Mouse (Mus musculus): ENCODE measurements around the gene Zfp36. TPM values are rescaled to one million over a fixed set of nuclear protein-coding genes. Genes with fewer than 3 reads are reported as not detected.

Gene Zfp36
- polyA plus RNA-seq, 1 experiment from 2014 or later, result 37.3 TPM

GRCm38 (mm10) chr7:28372251-28373108 is 7.6 kb downstream of the Zfp36 start, which contains the start of gene Plekhg2:
Gene Plekhg2, minus strand, starts transcription at chr7:28372599.
- peak; percentile 83 for ATAC-seq
- no peaks in the 10 kb centered on the region for H3K9me3 ChIP-seq (ENCODE audit: control insufficient read depth, low read length)
- peak within 1 kb of the TSS; percentile 95 for H3K9ac ChIP-seq (ENCODE audit: low read depth, low read length)
- no peaks in the 10 kb centered on the region for H3K27me3 ChIP-seq (replicated peaks; ENCODE audit: control insufficient read depth, insufficient read depth, low read length)
- peak within 1 kb of the TSS; percentile 83 for H3K4me3 ChIP-seq (ENCODE audit: low read length)
- under 1% methylated on average over 66 of the region's 66 CpGs for WGBS
- H3K27ac ChIP-seq (ENCODE audit: low read length), result peak within 1 kb of the TSS; percentile 95
- H3K4me1 ChIP-seq (ENCODE audit: control insufficient read depth, insufficient read depth, low read length), result peaks cover 30% of the 10 kb centered on the region
- peaks cover 5% of the 10 kb centered on the region for H3K36me3 ChIP-seq (ENCODE audit: control insufficient read depth, insufficient read depth, low read length)
- H3K4me2 ChIP-seq (ENCODE audit: low read depth, low read length), result peak within 1 kb of the TSS; percentile 88

GRCm38 (mm10) chr7:28371514-28371989 is 8.5 kb downstream of the Zfp36 start:
- peak overlapping the region; percentile 95 for H3K27ac ChIP-seq (ENCODE audit: low read length)
- 0% methylated on average over 39 of the region's 43 CpGs for WGBS
- peak overlapping the region; percentile 83 for H3K4me3 ChIP-seq (ENCODE audit: low read length)
- H3K4me2 ChIP-seq (ENCODE audit: low read depth, low read length), result peak overlapping the region; percentile 88
- ATAC-seq, result no peak
- no peaks in the 10 kb centered on the region for H3K27me3 ChIP-seq (replicated peaks; ENCODE audit: control insufficient read depth, insufficient read depth, low read length)
- H3K4me1 ChIP-seq (ENCODE audit: control insufficient read depth, insufficient read depth, low read length), result peaks cover 28% of the 10 kb centered on the region
- peak overlapping the region; percentile 95 for H3K9ac ChIP-seq (ENCODE audit: low read depth, low read length)
- H3K9me3 ChIP-seq (ENCODE audit: control insufficient read depth, low read length), result no peaks in the 10 kb centered on the region
- H3K36me3 ChIP-seq (ENCODE audit: control insufficient read depth, insufficient read depth, low read length), result peaks cover 7% of the 10 kb centered on the region

DNA sequence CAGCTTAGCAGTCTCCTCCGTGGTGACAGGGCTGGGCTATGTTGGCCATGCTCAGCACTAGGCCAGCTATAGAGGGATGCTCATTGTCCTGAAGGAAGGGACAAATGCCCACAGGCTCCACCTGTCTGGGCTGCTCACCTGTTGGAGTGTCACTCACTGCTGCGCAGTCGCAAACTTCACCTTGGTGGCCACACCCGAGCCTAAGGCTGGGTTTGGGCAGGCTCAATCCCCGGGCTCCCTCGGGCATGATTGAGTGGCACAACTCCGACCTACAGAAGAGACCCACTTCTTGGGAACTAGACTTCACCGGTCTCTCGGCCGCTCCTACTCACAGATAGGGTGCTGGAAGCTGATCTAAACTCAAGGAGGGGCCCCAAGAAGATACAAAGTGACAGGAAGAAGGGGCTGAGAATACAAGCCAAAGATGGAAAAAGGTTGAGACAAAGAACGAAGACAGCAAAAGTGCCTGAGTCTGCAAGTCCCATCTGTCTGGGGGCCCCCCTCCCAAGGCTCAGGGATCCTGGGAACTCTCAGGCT is 9.0 kb downstream of the Zfp36 start:
- no peak for ATAC-seq
- H3K4me2 ChIP-seq (ENCODE audit: low read depth, low read length), result peak overlapping the region; percentile 88
- H3K9me3 ChIP-seq (ENCODE audit: control insufficient read depth, low read length), result no peaks in the 10 kb centered on the region
- no peaks in the 10 kb centered on the region for H3K27me3 ChIP-seq (replicated peaks; ENCODE audit: control insufficient read depth, insufficient read depth, low read length)
- peaks cover 28% of the 10 kb centered on the region for H3K4me1 ChIP-seq (ENCODE audit: control insufficient read depth, insufficient read depth, low read length)
- 2% methylated on average over 11 of the region's 11 CpGs for WGBS
- peak overlapping the region; percentile 83 for H3K4me3 ChIP-seq (ENCODE audit: low read length)
- H3K36me3 ChIP-seq (ENCODE audit: control insufficient read depth, insufficient read depth, low read length), result peaks cover 7% of the 10 kb centered on the region
- H3K27ac ChIP-seq (ENCODE audit: low read length), result peak overlapping the region; percentile 95
- H3K9ac ChIP-seq (ENCODE audit: low read depth, low read length), result peak overlapping the region; percentile 95

DNA sequence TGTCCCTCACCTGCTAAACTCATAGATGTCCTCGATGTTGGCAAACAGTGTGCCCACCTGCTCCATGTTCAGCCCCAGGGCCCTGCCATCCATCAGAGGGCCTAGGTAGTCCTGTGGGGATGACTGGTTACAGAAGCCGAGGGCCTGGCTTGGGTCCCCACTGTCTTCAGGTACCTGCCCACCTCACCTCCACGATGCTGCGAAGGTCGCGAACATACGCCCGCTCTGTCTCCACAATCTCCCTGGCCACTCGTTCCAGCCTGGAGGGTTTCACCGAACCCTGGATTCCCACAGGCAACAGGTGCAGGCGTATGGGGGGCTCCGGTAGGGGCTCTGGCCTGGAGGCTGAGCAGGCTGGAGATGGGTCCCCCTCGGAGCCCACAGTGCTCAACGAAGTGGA is 10.0 kb downstream of the Zfp36 start:
- Histone ChIP-seq H3K4me1 (ENCODE audit: control insufficient read depth, insufficient read depth, low read length) (peaks cover 28% of the 10 kb centered on the region), H3K9me3 (ENCODE audit: control insufficient read depth, low read length) (no peaks in the 10 kb centered on the region), H3K9ac (ENCODE audit: low read depth, low read length) (peak overlapping the region; percentile 95), H3K4me2 (ENCODE audit: low read depth, low read length) (peak overlapping the region; percentile 88), H3K27me3 (replicated peaks; ENCODE audit: control insufficient read depth, insufficient read depth, low read length) (no peaks in the 10 kb centered on the region), H3K27ac (ENCODE audit: low read length) (no peak overlapping the region), H3K4me3 (ENCODE audit: low read length) (peak overlapping the region; percentile 83), H3K36me3 (ENCODE audit: control insufficient read depth, insufficient read depth, low read length) (peaks cover 9% of the 10 kb centered on the region)
- WGBS, result 88% methylated on average over 14 of the region's 14 CpGs
- ATAC-seq, result no peak

- WGBS, result 92% methylated on average over 16 of the region's 16 CpGs
Measured at GRCm38 (mm10) chr7:28368276-28368920, 11.7 kb downstream of the Zfp36 start.

DNA sequence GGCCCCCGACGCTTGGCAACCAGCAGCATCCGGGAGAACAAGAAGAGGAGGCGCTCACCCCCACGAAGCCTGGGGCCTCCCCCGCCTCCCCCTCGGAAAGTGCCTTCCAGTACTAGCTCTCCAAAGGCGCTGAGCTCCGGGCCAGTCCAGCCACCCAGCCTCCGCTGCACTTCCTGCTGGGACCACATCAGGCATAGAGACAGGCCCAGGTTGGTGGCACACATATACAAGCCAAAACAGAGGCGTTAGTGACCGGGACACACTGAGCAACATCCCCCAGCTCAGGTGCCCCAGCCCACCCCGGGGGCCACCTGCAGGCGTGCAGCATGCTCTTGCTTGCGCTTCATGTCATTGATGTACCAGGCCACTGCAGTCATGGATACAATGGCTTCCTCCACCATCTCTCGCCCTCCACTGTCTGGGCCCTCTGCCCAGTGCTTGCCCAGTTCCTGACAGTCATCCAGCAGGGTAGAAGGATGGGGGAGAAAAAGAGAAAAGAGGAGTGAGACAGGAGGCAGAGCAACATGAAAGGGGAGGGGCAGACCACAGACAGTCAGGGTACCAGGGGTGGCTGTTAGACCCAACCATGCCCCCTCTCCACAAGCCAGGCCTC is 12.3 kb downstream of the Zfp36 start:
- H3K27ac ChIP-seq (ENCODE audit: low read length), result no peak overlapping the region
- no peaks in the 10 kb centered on the region for H3K9me3 ChIP-seq (ENCODE audit: control insufficient read depth, low read length)
- H3K4me3 ChIP-seq (ENCODE audit: low read length), result no peak overlapping the region
- H3K36me3 ChIP-seq (ENCODE audit: control insufficient read depth, insufficient read depth, low read length), result peaks cover 16% of the 10 kb centered on the region
- H3K27me3 ChIP-seq (replicated peaks; ENCODE audit: control insufficient read depth, insufficient read depth, low read length), result no peaks in the 10 kb centered on the region
- ATAC-seq, result no peak
- WGBS, result 94% methylated on average over 16 of the region's 16 CpGs
- H3K4me2 ChIP-seq (ENCODE audit: low read depth, low read length), result no peak overlapping the region
- H3K9ac ChIP-seq (ENCODE audit: low read depth, low read length), result no peak overlapping the region
- peaks cover 17% of the 10 kb centered on the region for H3K4me1 ChIP-seq (ENCODE audit: control insufficient read depth, insufficient read depth, low read length)

More at GRCm38 (mm10) chr7:28368276-28368920, 11.7 kb downstream of the Zfp36 start:
- no peak overlapping the region for H3K27ac ChIP-seq (ENCODE audit: low read length)
- H3K9me3 ChIP-seq (ENCODE audit: control insufficient read depth, low read length), result no peaks in the 10 kb centered on the region
- no peak overlapping the region for H3K9ac ChIP-seq (ENCODE audit: low read depth, low read length)
- H3K36me3 ChIP-seq (ENCODE audit: control insufficient read depth, insufficient read depth, low read length), result peaks cover 14% of the 10 kb centered on the region
- peaks cover 17% of the 10 kb centered on the region for H3K4me1 ChIP-seq (ENCODE audit: control insufficient read depth, insufficient read depth, low read length)
- H3K4me2 ChIP-seq (ENCODE audit: low read depth, low read length), result no peak overlapping the region
- no peak overlapping the region for H3K4me3 ChIP-seq (ENCODE audit: low read length)
- H3K27me3 ChIP-seq (replicated peaks; ENCODE audit: control insufficient read depth, insufficient read depth, low read length), result no peaks in the 10 kb centered on the region
- no peak for ATAC-seq

DNA sequence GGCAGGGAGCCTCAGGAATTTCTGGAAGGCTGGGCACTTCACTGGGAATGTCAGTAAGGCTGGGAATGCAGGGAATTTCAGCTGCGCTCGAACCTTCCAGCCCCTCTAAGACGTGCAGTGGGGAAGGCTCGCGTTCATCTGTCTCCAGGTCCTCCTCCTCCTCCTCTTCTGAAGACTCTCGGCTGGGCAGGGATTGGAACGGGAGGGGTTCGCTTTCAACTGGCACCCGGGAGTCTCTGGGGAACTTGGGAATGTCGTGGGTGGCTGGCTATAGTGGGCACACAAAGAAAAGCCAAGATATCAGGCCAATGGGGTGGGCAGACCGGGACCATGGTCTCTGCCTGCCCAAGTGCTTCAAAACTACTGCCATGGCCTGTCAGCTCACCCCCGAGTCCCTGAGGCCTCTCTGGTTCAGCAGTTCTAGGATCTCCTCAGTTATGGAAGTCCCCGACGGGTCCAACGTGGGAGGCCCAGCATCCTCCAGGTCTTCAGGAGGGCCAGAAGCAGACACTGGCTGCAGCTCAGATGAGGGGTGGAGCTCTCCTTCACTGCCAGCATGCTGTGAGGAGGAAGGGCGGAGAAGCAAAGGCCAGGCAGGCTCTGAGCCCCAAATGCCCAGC is 17.5 kb downstream of the Zfp36 start:
- Histone ChIP-seq H3K4me2 (ENCODE audit: low read depth, low read length) (no peak overlapping the region), H3K4me1 (ENCODE audit: control insufficient read depth, insufficient read depth, low read length) (peaks cover 14% of the 10 kb centered on the region), H3K36me3 (ENCODE audit: control insufficient read depth, insufficient read depth, low read length) (peaks cover 28% of the 10 kb centered on the region), H3K27me3 (replicated peaks; ENCODE audit: control insufficient read depth, insufficient read depth, low read length) (no peaks in the 10 kb centered on the region), H3K9me3 (ENCODE audit: control insufficient read depth, low read length) (no peaks in the 10 kb centered on the region), H3K27ac (ENCODE audit: low read length) (no peak overlapping the region), H3K4me3 (ENCODE audit: low read length) (no peak overlapping the region), H3K9ac (ENCODE audit: low read depth, low read length) (no peak overlapping the region)
- no peak for ATAC-seq
- 81% methylated on average over 16 of the region's 16 CpGs for WGBS

DNA sequence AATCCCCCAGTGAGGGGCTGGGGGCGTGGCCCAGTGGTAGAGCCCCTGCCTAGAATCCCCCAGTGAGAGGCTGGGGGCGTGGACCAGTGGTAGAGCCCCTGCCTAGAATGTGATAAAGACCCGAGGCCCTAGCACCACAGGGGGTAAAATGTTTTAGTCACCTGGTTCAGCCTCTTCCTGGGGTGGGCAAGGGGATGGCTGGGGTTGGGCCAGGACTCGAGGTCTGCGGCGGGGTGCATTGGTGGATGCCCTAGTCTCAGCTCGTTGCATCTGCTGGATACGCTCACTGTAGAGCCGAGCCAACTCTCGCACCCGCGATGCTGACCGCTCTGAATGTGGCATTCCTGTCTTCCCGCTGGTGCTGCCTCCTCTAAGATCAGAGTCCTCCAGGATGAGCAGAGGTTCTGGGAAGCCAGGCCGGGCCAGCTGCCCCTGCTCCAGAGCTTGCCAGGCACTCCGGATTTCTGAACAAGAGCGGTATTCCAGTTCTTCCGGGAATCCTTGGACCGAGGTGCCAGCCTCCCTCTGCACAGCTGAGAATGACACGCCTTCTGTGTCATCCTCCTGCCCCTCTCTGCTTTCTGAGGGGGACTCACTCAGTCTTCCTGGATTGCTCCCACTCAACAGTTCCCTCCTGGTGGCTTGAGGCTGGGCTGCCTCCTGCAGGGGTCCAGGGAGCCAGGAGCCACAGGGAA is 18.3 kb downstream of the Zfp36 start:
- ATAC-seq, result no peak
- no peak overlapping the region for H3K4me2 ChIP-seq (ENCODE audit: low read depth, low read length)
- H3K4me3 ChIP-seq (ENCODE audit: low read length), result no peak overlapping the region
- H3K27ac ChIP-seq (ENCODE audit: low read length), result no peak overlapping the region
- H3K9me3 ChIP-seq (ENCODE audit: control insufficient read depth, low read length), result no peaks in the 10 kb centered on the region
- H3K9ac ChIP-seq (ENCODE audit: low read depth, low read length), result no peak overlapping the region
- WGBS, result 96% methylated on average over 20 of the region's 20 CpGs
- no peaks in the 10 kb centered on the region for H3K27me3 ChIP-seq (replicated peaks; ENCODE audit: control insufficient read depth, insufficient read depth, low read length)
- peaks cover 26% of the 10 kb centered on the region for H3K36me3 ChIP-seq (ENCODE audit: control insufficient read depth, insufficient read depth, low read length)
- H3K4me1 ChIP-seq (ENCODE audit: control insufficient read depth, insufficient read depth, low read length), result peaks cover 22% of the 10 kb centered on the region
